Mouse (Mus musculus): ENCODE results near the gene Ubald2.
"Not testable (repeated sequence)": the region's sequence is repeated elsewhere in the genome, so short reads cannot be mapped to it uniquely, and the experiment has no call there.

The Ubald2 gene

DNA sequence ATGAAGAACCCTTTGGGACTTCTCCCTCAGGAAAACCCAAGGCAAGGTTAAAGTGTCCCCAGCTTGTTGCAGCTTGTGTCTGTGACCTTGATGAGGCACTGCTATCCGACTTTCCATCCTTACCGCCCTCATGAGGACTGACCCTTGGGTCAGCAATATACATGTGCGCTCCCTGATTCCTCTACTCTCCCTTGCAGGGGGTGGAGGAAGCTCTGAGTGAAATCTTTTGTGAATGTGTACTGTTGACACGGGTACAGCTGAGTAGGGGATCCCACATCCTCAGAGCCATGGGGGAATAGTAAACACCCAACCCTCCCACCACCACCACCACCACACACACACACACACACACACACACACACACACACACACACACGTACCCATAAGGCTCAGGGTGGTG lies 29.4 kb downstream of the Ubald2 start:
- in situ Hi-C loops (cut with MboI): no loop called here

- in situ Hi-C loops (cut with MboI): no loop called here
Measured at GRCm38 (mm10) chr11:116463833-116464232, 29.9 kb downstream of the Ubald2 start.

DNA sequence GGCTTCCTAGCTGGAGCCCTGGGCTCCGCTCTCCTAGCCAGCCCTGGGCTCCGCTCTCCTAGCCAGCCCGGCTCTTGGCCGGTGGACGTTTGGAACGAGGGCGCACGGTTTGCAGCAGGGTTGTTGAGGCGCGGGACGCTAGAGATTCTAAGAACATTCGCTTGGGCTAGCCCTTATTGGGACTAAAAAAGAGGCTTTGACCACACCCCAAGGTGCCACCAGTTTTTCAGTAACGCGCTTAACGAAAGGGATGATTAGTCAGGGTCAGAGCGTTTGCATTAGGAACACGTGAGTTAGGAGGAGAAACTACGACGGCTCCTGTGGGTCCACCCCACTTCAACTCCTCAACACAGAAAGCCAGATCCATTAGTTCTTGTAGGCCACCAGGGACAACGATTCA lies 32.2 kb downstream of the Ubald2 start, which contains the start of gene Qrich2:
TSS of gene Qrich2 (minus strand) at position 101 of the 400 bp plus-strand sequence.
- in situ Hi-C loops (cut with MboI): no loop called here

DNA sequence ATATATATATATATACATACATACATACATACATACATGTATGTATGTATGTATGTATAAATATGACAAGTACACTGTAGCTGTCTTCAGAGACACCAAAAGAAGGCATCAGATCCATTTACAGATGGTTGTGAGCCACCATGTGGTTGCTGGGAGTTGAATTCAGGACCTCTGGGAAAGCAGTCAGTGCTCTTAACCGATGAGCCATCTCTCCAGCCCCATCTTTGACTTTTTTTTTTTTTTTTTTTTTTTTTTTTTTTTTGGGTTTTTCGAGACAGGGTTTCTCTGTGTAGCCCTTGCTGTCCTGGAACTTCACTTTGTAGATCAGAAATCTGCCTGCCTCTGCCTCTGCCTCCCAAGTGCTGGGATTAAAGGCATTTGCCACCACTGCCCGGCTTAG lies 34.4 kb downstream of the Ubald2 start:
- in situ Hi-C loops (cut with MboI): not testable (repeated sequence)

DNA sequence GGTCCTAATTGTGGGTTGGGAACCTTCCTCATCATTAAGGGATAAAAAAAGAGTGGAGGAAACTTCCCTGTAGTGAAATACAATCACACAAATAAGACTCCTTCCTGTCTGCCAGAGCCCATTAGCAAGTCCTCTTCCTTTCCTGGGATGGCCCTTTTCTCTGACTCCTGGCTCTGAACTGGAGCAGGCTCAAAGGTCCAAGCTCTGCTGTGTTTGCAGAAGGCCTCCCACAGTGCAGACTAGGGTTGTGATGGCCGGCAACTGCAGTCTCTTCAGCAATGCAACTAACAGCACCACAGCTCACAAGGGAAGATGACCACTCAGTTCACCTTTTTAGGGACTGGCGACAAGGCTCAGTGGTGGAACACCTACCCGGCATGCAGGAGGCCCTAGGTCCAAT lies 36.4 kb downstream of the Ubald2 start:
- in situ Hi-C loops (cut with MboI): no loop called here

GRCm38 (mm10) chr11:116470896-116471295 lies 37.0 kb downstream of the Ubald2 start:
- in situ Hi-C loops (cut with MboI): no loop called here

GRCm38 (mm10) chr11:116472275-116472674 lies 38.4 kb downstream of the Ubald2 start:
- in situ Hi-C loops (cut with MboI): no loop called here

GRCm38 (mm10) chr11:116476041-116476440 lies 42.1 kb downstream of the Ubald2 start:
- in situ Hi-C loops (cut with MboI): no loop called here

GRCm38 (mm10) chr11:116476696-116477095 lies 42.8 kb downstream of the Ubald2 start:
- in situ Hi-C loops (cut with MboI): no loop called here

- in situ Hi-C loops (cut with MboI): no loop called here
Measured at GRCm38 (mm10) chr11:116477160-116477759, 43.4 kb downstream of the Ubald2 start.

DNA sequence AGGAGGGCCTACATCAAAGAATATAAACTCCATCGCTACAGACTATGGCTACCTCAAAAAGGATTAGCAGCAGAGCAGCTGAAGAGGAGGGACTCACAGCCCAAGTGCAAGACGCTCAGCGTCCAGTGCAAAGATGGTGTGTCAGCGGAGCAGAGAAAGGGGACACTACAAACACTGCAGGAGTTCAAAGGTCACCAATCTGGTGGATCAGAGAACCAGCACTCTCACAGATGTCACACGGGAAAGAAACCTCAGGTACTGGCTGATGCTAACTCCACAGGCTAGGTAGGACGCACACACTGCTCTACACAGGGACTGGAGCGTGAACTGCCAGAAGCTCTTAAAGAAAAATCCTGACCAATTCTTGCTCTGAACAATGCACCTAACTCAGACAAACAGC lies 45.1 kb downstream of the Ubald2 start:
- in situ Hi-C loops (cut with MboI): no loop called here

DNA sequence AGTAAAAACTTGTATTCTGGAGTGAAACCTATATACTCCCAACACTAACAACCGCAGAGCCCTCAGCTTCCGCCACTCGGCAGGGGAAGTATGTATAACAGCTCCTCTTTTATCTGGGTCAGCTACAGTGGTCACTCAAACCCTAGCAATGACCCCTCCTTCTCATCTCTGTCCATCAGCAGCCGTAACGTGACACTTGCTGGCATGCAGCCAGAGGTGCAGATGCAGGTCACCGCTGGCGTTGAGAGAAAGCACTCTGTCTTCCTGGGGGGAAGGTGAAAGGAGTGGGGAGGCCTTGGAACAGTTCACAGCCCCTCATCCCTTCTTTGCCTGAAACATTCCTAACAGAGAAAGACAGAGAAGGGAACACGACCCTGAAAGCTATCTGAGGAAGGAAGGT lies 45.9 kb downstream of the Ubald2 start:
- in situ Hi-C loops (cut with MboI): no loop called here

GRCm38 (mm10) chr11:116480975-116481374 lies 47.1 kb downstream of the Ubald2 start:
- in situ Hi-C loops (cut with MboI): no loop called here

GRCm38 (mm10) chr11:116481776-116482175 lies 47.9 kb downstream of the Ubald2 start:
- in situ Hi-C loops (cut with MboI): no loop called here

GRCm38 (mm10) chr11:116484261-116484660 lies 50.4 kb downstream of the Ubald2 start:
- in situ Hi-C loops (cut with MboI): no loop called here

GRCm38 (mm10) chr11:116488207-116488606 lies 54.3 kb downstream of the Ubald2 start:
- in situ Hi-C loops (cut with MboI): no loop called here
